In genomic region chr7:117433641-117434040, GRCm38 (mm10) we compare ENCODE assay signal across 8 mouse cellular contexts. TPM values are rescaled to one million over a fixed set of nuclear protein-coding genes. Genes with fewer than 3 reads are reported as not detected.
DNase-seq lines count a peak whose midpoint lies in the region; ATAC-seq and TF ChIP-seq lines count a peak whose summit lies in the region.

No protein-coding gene starts in this region.

- no peak for TF ChIP-seq CTCF in layer of hippocampus, adult 2 months (conservative IDR thresholded peaks at IDR 0.05)

- peak overlapping the region; percentile 43 for H3K27ac ChIP-seq in layer of hippocampus, adult 2 months

- ATAC-seq in CD4-positive, CD25-positive, alpha-beta regulatory T cell, adult 4 months: no peak

- DNase-seq in CD4-positive, CD25-positive, alpha-beta regulatory T cell, adult 2 months (ENCODE audit: low read depth, low spot score): peak; percentile 58
- DNase-seq in layer of hippocampus, adult 2 months (ENCODE audit: low spot score in 2 of 2): peak in 1 of 2 experiments; percentile 24
- no peak for DNase-seq in layer of hippocampus, adult 9-10 months (ENCODE audit: low spot score)
- DNase-seq in kidney, postnatal 36 days: peak; percentile 87 to 94
- DNase-seq in telencephalon, adult 2 months (ENCODE audit: low read depth, low spot score): peak; percentile 72
- DNase-seq in ovary, adult 18-20 months (ENCODE audit: low spot score): no peak
- no peak for DNase-seq in cerebellum, postnatal 4 days (ENCODE audit: low spot score in 2 of 2)

- no peak overlapping the region for H3K4me3 ChIP-seq in layer of hippocampus, adult 2 months

RNA-seq across cellular contexts. Expression of gene Xylt1, which starts 52.9 kb away (rescaled TPM):
- 1 to 10 TPM; 2.7 to 3.0 TPM for polyA plus RNA-seq in CD4-positive, CD25-positive, alpha-beta regulatory T cell, adult 4 months (2017; shearing (Covaris generic))
- total RNA-seq in layer of hippocampus, adult 2 months (2021): 10 to 100 TPM; 43.5 to 43.9 TPM

Comparison
In these comparisons a context has a peak if more than half of its experiments do, and no peak if none do; other contexts are left out.
1. DNase-seq: peak in CD4-positive, CD25-positive, alpha-beta regulatory T cell, adult 2 months (single experiment), kidney, postnatal 36 days (2 of 2) and telencephalon, adult 2 months (single experiment); none in layer of hippocampus, adult 9-10 months (single experiment), ovary, adult 18-20 months (single experiment) and cerebellum, postnatal 4 days (0 of 2).